Mouse (Mus musculus) neural tube, embryonic 15.5 days (tissue): ENCODE measurements around the gene Gm8232. TPM values are rescaled to one million over a fixed set of nuclear protein-coding genes. Genes with fewer than 3 reads are reported as not detected.
"Not testable (repeated sequence)": the region's sequence is repeated elsewhere in the genome, so short reads cannot be mapped to it uniquely, and the experiment has no call there.

Source experiments
- ATAC-seq: fragments of 200-750 bp; cut with Nextera tagmentation; 2 replicates; pipeline ENCODE4 v1.8.0; 2017; ENCODE audit warnings: mild to moderate bottlenecking, moderate TSS enrichment, moderate library complexity; ENCODE audit not compliant: low FRiP score
- H3K27ac ChIP-seq: fragments of 300-500 bp; sonication (generic); replicated peaks from 2 replicates; pipeline ENCODE4 v1.5.1; 2015; ENCODE audit warnings: mild to moderate bottlenecking, inconsistent platforms
- H3K27me3 ChIP-seq: fragments of 300-500 bp; sonication (generic); replicated peaks from 2 replicates; pipeline ENCODE4 v1.6.1; 2015; ENCODE audit warnings: inconsistent platforms
- H3K36me3 ChIP-seq: fragments of 300-500 bp; sonication (generic); 2 replicates; pipeline ENCODE4 v1.6.1; 2015; ENCODE audit warnings: inconsistent platforms
- H3K4me1 ChIP-seq: fragments of 300-500 bp; sonication (generic); 2 replicates; pipeline ENCODE4 v1.6.1; 2015; ENCODE audit warnings: inconsistent platforms
- H3K4me2 ChIP-seq: fragments of 300-500 bp; sonication (generic); 2 replicates; pipeline ENCODE4 v1.6.1; 2015; ENCODE audit warnings: inconsistent platforms, mild to moderate bottlenecking, moderate library complexity
- H3K4me3 ChIP-seq: fragments of 300-500 bp; sonication (generic); replicated peaks from 2 replicates; pipeline ENCODE4 v1.5.1; 2015; ENCODE audit warnings: mild to moderate bottlenecking, inconsistent platforms
- H3K9ac ChIP-seq: fragments of 300-500 bp; sonication (generic); replicated peaks from 2 replicates; pipeline ENCODE4 v1.6.1; 2015; ENCODE audit warnings: mild to moderate bottlenecking, inconsistent platforms
- H3K9me3 ChIP-seq: fragments of 300-500 bp; sonication (generic); replicated peaks from 2 replicates; pipeline ENCODE4 v1.6.1; 2016; ENCODE audit warnings: inconsistent platforms
- WGBS: fragments of 180-500 bp; shearing (Covaris S2); methylation state at CpG from one replicate; pipeline ENCODE4 v1.1.7; 2015; ENCODE audit warnings: mixed read lengths; 5-methylcytosine and 5-hydroxymethylcytosine counted together
- polyA plus RNA-seq: library from polyadenylated mRNA; unstranded; fragments of >200 nt; fragmentation: Nextera tagmentation; extraction: Ambion mirVana; gene quantifications from 2 replicates; pipeline ENCODE4 v1.2.1, GENCODE M21; 2015

Gene Gm8232
- not detected in 2 replicates for polyA plus RNA-seq

DNA sequence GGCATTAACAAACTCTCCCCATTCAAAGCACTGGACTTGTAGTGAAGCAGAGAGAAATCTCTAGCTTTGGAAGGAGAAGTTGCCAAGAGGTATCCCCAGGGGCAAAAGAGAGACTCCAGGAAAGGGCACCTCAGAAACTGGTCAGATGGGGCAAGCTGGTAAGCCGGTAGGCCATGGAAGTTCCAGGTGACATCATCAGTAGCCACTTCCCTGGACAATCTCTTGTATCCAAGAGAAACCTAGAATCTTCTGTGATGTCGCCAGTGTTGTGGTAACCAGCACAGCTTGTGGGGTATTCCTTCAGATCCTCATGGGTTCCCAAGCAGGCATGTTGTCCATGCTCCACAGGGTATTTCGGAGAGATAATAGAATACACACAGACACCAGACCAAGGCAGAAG is at the start of gene Gm8232:
Gm8232 (plus strand) TSS at position 301 of the 400 bp plus-strand sequence.
- H3K9ac ChIP-seq, H3K4me2 ChIP-seq, ATAC-seq, H3K36me3 ChIP-seq, H3K4me1 ChIP-seq, H3K27me3 ChIP-seq, H3K27ac ChIP-seq, H3K4me3 ChIP-seq, H3K9me3 ChIP-seq: not testable (repeated sequence)
- 89% methylated on average over 2 of the region's 3 CpGs for WGBS

GRCm38 (mm10) chr14:44384233-44384632 is 49.2 kb upstream of the Gm8232 start:
- not testable (repeated sequence) for H3K4me2 ChIP-seq, ATAC-seq, H3K9ac ChIP-seq, H3K36me3 ChIP-seq, H3K27me3 ChIP-seq, H3K4me3 ChIP-seq, H3K9me3 ChIP-seq, H3K27ac ChIP-seq, H3K4me1 ChIP-seq
- WGBS = 89% methylated on average over 4 of the region's 4 CpGs

DNA sequence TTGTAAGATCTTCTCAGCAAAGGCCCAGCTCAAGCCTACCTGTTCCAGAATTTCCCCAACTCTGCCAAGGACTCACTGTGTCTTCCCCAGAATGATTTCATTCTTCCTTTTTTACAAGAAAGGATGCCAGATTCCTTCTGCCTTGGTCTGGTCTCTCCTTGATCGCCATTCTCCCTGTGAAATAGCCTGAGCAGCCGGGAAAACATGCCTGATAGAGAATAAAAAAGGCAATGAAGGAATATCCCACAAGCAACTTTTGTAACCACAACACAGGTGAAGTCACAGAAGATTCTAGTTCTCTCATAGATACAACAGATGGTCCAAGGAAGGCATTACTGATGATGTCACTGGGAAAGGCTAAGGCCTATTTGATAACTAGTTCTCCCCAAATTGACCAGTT is 22.8 kb upstream of the Gm8232 start, which contains the start of gene Gm3371:
Gm3371 (minus strand) TSS at position 101 of the 400 bp plus-strand sequence.
- not testable (repeated sequence) for H3K9me3 ChIP-seq, H3K9ac ChIP-seq, H3K4me1 ChIP-seq, ATAC-seq, H3K27ac ChIP-seq, H3K27me3 ChIP-seq, H3K4me3 ChIP-seq, H3K36me3 ChIP-seq, H3K4me2 ChIP-seq
- WGBS = no CpG with 5 or more reads among the region's 2 CpGs

Other genes with a start within 250 kb of the Gm8232 start
- gene Gm8212, start 236.0 kb upstream of the Gm8232 start, polyA plus RNA-seq = not detected in 2 replicates
- gene 4930503E14Rik, start 220.4 kb upstream of the Gm8232 start, polyA plus RNA-seq = not detected in 2 replicates
- not detected in 2 replicates for gene Gm8220, start 148.1 kb upstream of the Gm8232 start, polyA plus RNA-seq
- not detected in 2 replicates for gene Gm5930, start 95.1 kb upstream of the Gm8232 start, polyA plus RNA-seq
- gene Gm8229, start 68.3 kb upstream of the Gm8232 start, polyA plus RNA-seq = not detected in 2 replicates
- not detected in 2 replicates for gene Gm3371, start 22.9 kb upstream of the Gm8232 start, polyA plus RNA-seq
- gene BC061237, start 58.8 kb downstream of the Gm8232 start, polyA plus RNA-seq = 0.18 TPM in 1 of 2 replicates, not detected in the other
- not detected in 2 replicates for gene Gm17093, start 84.6 kb downstream of the Gm8232 start, polyA plus RNA-seq
- gene Gm8247, start 149.5 kb downstream of the Gm8232 start, polyA plus RNA-seq = not detected in 2 replicates
- gene Gm5624, start 194.3 kb downstream of the Gm8232 start, polyA plus RNA-seq = not detected in 2 replicates